Mouse (Mus musculus) CH12.LX (cell line): ENCODE measurements at regions not wholly inside any gene's neighbourhood (a gene's known extent, or its start where the extent isn't known, plus 50 kb on each side); places are given as distances from the start of the nearest gene placed in this dataset.

Source experiments
- DNase-seq: peaks from one replicate; pipeline ENCODE4 v3.0.0-alpha.2; 2013; ENCODE audit errors: extremely low read depth
- H3K27ac ChIP-seq: 2 replicates; pipeline ENCODE4 v1.5.1; 2012; ENCODE audit warnings: low read depth, mild to moderate bottlenecking, control low read depth, moderate library complexity; ENCODE audit not compliant: insufficient read depth
- H3K27me3 ChIP-seq: replicated peaks from 2 replicates; pipeline ENCODE3; 2012; ENCODE audit warnings: inconsistent platforms
- H3K36me3 ChIP-seq, 2 experiments: replicated peaks in 1 of 2; 2 replicates each; pipeline versions ENCODE3 to v1.6.1; 2012; ENCODE audit warnings: inconsistent platforms in 1 of 2, low read length in 1 of 2, mild to moderate bottlenecking in 1 of 2, mixed read lengths in 1 of 2, moderate library complexity in 1 of 2; ENCODE audit not compliant: control insufficient read depth in 1 of 2, insufficient read depth in 1 of 2
- H3K4me1 ChIP-seq, 2 experiments: 2 replicates each; pipeline ENCODE4 v1.6.1; 2012; ENCODE audit warnings: inconsistent platforms in 1 of 2, moderate library complexity in 1 of 2; ENCODE audit not compliant: insufficient read depth in 2 of 2, control insufficient read depth in 1 of 2
- H3K4me2 ChIP-seq: 2 replicates; pipeline ENCODE4 v1.6.1; 2012; ENCODE audit warnings: low read depth, mild to moderate bottlenecking, control low read depth; ENCODE audit not compliant: poor library complexity, insufficient read depth, severe bottlenecking
- H3K4me3 ChIP-seq, 3 experiments: fragments of 150-350 bp in 1 of 3; sonication (generic) in 1 of 3; replicated peaks in 1 of 3; 2 replicates each; pipeline versions ENCODE3 to v1.5.1; 2011 to 2012; ENCODE audit warnings: low read depth in 2 of 3, low read length in 2 of 3, mild to moderate bottlenecking in 2 of 3, moderate library complexity in 2 of 3, control low read depth in 1 of 3, improper control_type of control experiment in 1 of 3, inconsistent platforms in 1 of 3, mixed read lengths in 1 of 3; ENCODE audit not compliant: poor library complexity in 1 of 3
- H3K79me2 ChIP-seq: replicated peaks from 2 replicates; pipeline ENCODE4 v1.6.1; 2012; ENCODE audit warnings: mild to moderate bottlenecking, moderate library complexity; ENCODE audit not compliant: control insufficient read depth, poor library complexity, insufficient read depth, severe bottlenecking; ENCODE audit errors: extremely low read depth
- H3K9ac ChIP-seq: 2 replicates; pipeline ENCODE4 v1.6.1; 2012; ENCODE audit warnings: low read depth, mild to moderate bottlenecking, control low read depth, moderate library complexity; ENCODE audit not compliant: insufficient read depth
- H3K9me3 ChIP-seq: replicated peaks from 2 replicates; pipeline ENCODE3; 2012; ENCODE audit warnings: low read length, inconsistent platforms, mixed read lengths
- CTCF ChIP-seq, 2 experiments: IDR thresholded peaks in 1 of 2; conservative IDR thresholded peaks in 1 of 2; 2 replicates each; pipeline ENCODE4 v1.5.1; 2011 to 2012; ENCODE audit warnings: low read depth in 2 of 2, low read length in 2 of 2, improper control_type of control experiment in 1 of 2, inconsistent platforms in 1 of 2, mild to moderate bottlenecking in 1 of 2, moderate library complexity in 1 of 2
- E2F4 ChIP-seq: IDR thresholded peaks from 2 replicates; pipeline ENCODE4 v1.6.1; 2011; ENCODE audit warnings: low read depth, low read length, improper control_type of control experiment; ENCODE audit not compliant: insufficient replicate concordance
- ELF1 ChIP-seq: IDR thresholded peaks from 2 replicates; pipeline ENCODE4 v1.6.1; 2014; ENCODE audit warnings: low read depth, mild to moderate bottlenecking, inconsistent platforms, low read length, improper control_type of control experiment
- ETS1 ChIP-seq: conservative IDR thresholded peaks from 2 replicates; pipeline ENCODE4 v1.6.1; 2012; ENCODE audit warnings: low read depth, mild to moderate bottlenecking, inconsistent platforms, low read length, improper control_type of control experiment, moderate library complexity
- GABPA ChIP-seq: IDR thresholded peaks from 2 replicates; pipeline ENCODE4 v1.6.1; 2012; ENCODE audit warnings: low read depth, low read length, improper control_type of control experiment, inconsistent platforms; ENCODE audit not compliant: insufficient replicate concordance
- IRF4 ChIP-seq: IDR thresholded peaks from 2 replicates; pipeline ENCODE4 v1.6.1; 2014; ENCODE audit warnings: low read depth, mild to moderate bottlenecking, inconsistent platforms, low read length, improper control_type of control experiment
- JUN ChIP-seq: IDR thresholded peaks from 2 replicates; pipeline ENCODE4 v1.6.1; 2011; ENCODE audit warnings: low read depth, mild to moderate bottlenecking, low read length, improper control_type of control experiment, moderate library complexity; ENCODE audit not compliant: insufficient read depth
- JUND ChIP-seq: conservative IDR thresholded peaks from 2 replicates; pipeline ENCODE4 v1.6.1; 2011; ENCODE audit warnings: low read depth, low read length, improper control_type of control experiment
- KAT2A ChIP-seq: IDR thresholded peaks from 2 replicates; pipeline ENCODE4 v1.6.1; 2012; ENCODE audit warnings: low read length, improper control_type of control experiment, inconsistent platforms; ENCODE audit not compliant: insufficient replicate concordance
- MAFK ChIP-seq: IDR thresholded peaks from 2 replicates; pipeline ENCODE4 v1.6.1; 2011; ENCODE audit warnings: low read length, improper control_type of control experiment; ENCODE audit not compliant: insufficient replicate concordance
- MAX ChIP-seq: IDR thresholded peaks from 2 replicates; pipeline ENCODE4 v1.6.1; 2011; ENCODE audit warnings: low read length, improper control_type of control experiment
- MEF2A ChIP-seq: IDR thresholded peaks from 2 replicates; pipeline ENCODE4 v1.6.1; 2014; ENCODE audit warnings: low read depth, mild to moderate bottlenecking, inconsistent platforms, low read length, improper control_type of control experiment, borderline replicate concordance
- MYC ChIP-seq: IDR thresholded peaks from 2 replicates; pipeline ENCODE4 v1.6.1; 2011; ENCODE audit warnings: low read depth, mild to moderate bottlenecking, improper control_type of control experiment, low read length
- NELFE ChIP-seq: IDR thresholded peaks from 2 replicates; pipeline ENCODE4 v1.6.1; 2011; ENCODE audit warnings: low read depth, low read length, improper control_type of control experiment
- NRF1 ChIP-seq: IDR thresholded peaks from 2 replicates; pipeline ENCODE4 v1.6.1; 2014; ENCODE audit warnings: low read depth, mild to moderate bottlenecking, inconsistent platforms, low read length, improper control_type of control experiment, moderate library complexity
- POLR2A ChIP-seq: IDR thresholded peaks from 2 replicates; pipeline ENCODE4 v1.6.1; 2011; ENCODE audit warnings: low read depth, mild to moderate bottlenecking, improper control_type of control experiment, low read length
- RCOR1 ChIP-seq: conservative IDR thresholded peaks from 2 replicates; pipeline ENCODE4 v1.6.1; 2012; ENCODE audit warnings: low read depth, mild to moderate bottlenecking, inconsistent platforms, low read length, improper control_type of control experiment
- SIN3A ChIP-seq: IDR thresholded peaks from 2 replicates; pipeline ENCODE4 v1.6.1; 2012; ENCODE audit warnings: low read length, improper control_type of control experiment, inconsistent platforms
- SMC3 ChIP-seq: IDR thresholded peaks from 2 replicates; pipeline ENCODE4 v1.6.1; 2011; ENCODE audit warnings: low read depth, low read length, improper control_type of control experiment
- TBP ChIP-seq: conservative IDR thresholded peaks from 2 replicates; pipeline ENCODE4 v1.6.1; 2011; ENCODE audit warnings: low read depth, low read length, improper control_type of control experiment
- UBTF ChIP-seq: IDR thresholded peaks from 2 replicates; pipeline ENCODE4 v1.6.1; 2012; ENCODE audit warnings: low read depth, mild to moderate bottlenecking, inconsistent platforms, low read length, improper control_type of control experiment, moderate library complexity
- USF2 ChIP-seq: conservative IDR thresholded peaks from 2 replicates; pipeline ENCODE4 v1.6.1; 2011; ENCODE audit warnings: low read depth, low read length, improper control_type of control experiment
- ZC3H11A ChIP-seq: IDR thresholded peaks from 2 replicates; pipeline ENCODE4 v1.6.1; 2012; ENCODE audit warnings: low read depth, mild to moderate bottlenecking, inconsistent platforms, low read length, improper control_type of control experiment
- ZKSCAN1 ChIP-seq: IDR thresholded peaks from 2 replicates; pipeline ENCODE4 v1.6.1; 2012; ENCODE audit warnings: low read depth, inconsistent platforms, low read length, improper control_type of control experiment, borderline replicate concordance
- ZMIZ1 ChIP-seq: IDR thresholded peaks from 2 replicates; pipeline ENCODE4 v1.6.1; 2012; ENCODE audit warnings: low read depth, mild to moderate bottlenecking, inconsistent platforms, low read length, improper control_type of control experiment
- dilution Hi-C: fragments of 300-500 bp; cut with MboI; formaldehyde crosslinking; loops from 2 replicates; pipeline ENCODE4 v1.14.3; 2020; ENCODE audit warnings: low sequenced_read_pairs; ENCODE audit not compliant: extremely low pct_unique_long_range_greater_than_20kb, extremely low pct_ligation_motif_present
- in situ Hi-C: fragments of 300-500 bp; cut with MboI; formaldehyde crosslinking; loops from 3 replicates; pipeline ENCODE4 v1.14.3; 2019; ENCODE audit warnings: low sequenced_read_pairs, low pct_ligation_motif_present, low pct_unique_long_range_greater_than_20kb, mixed read lengths

DNA sequence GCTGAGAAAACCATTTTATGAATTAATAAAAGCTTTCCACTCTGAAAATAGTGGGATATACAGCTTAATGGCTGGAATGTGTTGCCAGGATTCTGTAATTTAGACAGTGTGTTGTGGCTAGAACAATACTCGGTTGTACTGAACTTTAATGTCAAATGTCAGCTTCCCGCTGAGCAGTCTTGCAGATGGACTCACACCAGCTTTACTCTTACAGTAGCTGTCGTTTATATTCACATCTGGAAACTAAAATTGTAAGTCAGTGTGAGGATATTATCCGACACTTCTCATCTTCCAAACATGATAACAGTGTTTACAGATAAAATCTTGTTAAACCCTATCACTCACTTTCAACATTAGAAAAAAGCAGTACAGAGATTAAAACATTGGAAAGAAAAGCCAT lies 328.3 kb upstream of the Gje1 start:
- Histone ChIP-seq H3K4me3 (no peak overlapping the region), H3K36me3 (no peaks in the 10 kb centered on the region), H3K27me3 (no peaks in the 10 kb centered on the region), H3K9ac (no peak overlapping the region), H3K4me2 (no peak overlapping the region), H3K9me3 (no peaks in the 10 kb centered on the region), H3K4me1 (no peaks in the 10 kb centered on the region), H3K27ac (no peak overlapping the region), H3K79me2 (no peaks in the 10 kb centered on the region)
- no peak for TF ChIP-seq MEF2A
- no peak for TF ChIP-seq IRF4
- TF ChIP-seq TBP, result no peak
- TF ChIP-seq CTCF (conservative IDR thresholded peaks at IDR 0.05 in 1 of 2, IDR thresholded peaks at IDR 0.05 in 1 of 2; ENCODE audit: low read depth in 2 of 2, low read length in 2 of 2), result no peak
- TF ChIP-seq RCOR1, result no peak
- no peak for TF ChIP-seq ZMIZ1
- TF ChIP-seq ELF1, result no peak
- no peak for TF ChIP-seq POLR2A
- TF ChIP-seq JUND, result no peak
- TF ChIP-seq KAT2A, result no peak
- TF ChIP-seq MAFK, result no peak
- no peak for TF ChIP-seq ZKSCAN1
- TF ChIP-seq NRF1, result no peak
- no peak for TF ChIP-seq GABPA
- no peak for TF ChIP-seq USF2
- no peak for TF ChIP-seq MAX
- TF ChIP-seq JUN, result no peak
- no peak for TF ChIP-seq NELFE
- TF ChIP-seq UBTF, result no peak
- dilution Hi-C loops, result no loop called here
- no peak for DNase-seq
- in situ Hi-C loops, result no loop called here

DNA sequence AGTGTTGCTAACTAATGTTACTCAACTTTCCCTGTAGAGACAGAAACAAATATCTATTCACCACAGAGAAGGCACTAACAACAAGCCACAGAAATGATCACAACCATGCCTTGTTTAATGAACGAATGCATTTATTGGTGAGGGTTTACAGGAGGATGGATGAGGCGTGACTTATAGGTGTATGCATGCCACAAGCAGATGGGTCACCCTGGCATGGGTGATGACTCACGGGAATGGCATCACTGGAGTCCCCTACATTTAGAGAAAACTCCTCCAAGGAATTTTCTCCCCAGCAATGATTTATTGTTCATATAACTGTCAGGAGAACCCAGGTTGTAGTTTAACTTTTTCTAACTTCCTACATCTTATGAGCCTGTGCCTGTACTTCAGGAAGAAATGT lies 319.6 kb upstream of the Gje1 start:
- no peak overlapping the region for H3K4me3 ChIP-seq
- in situ Hi-C loops (no loop called here), dilution Hi-C loops (no loop called here)
- H3K36me3 ChIP-seq, result no peaks in the 10 kb centered on the region
- TF ChIP-seq MYC, result no peak
- no peak for TF ChIP-seq E2F4
- TF ChIP-seq MEF2A, result no peak
- no peak for TF ChIP-seq GABPA
- no peak for TF ChIP-seq KAT2A
- no peak for TF ChIP-seq NRF1
- no peak for TF ChIP-seq CTCF (conservative IDR thresholded peaks at IDR 0.05 in 1 of 2, IDR thresholded peaks at IDR 0.05 in 1 of 2; ENCODE audit: low read depth in 2 of 2, low read length in 2 of 2)
- no peak for TF ChIP-seq SMC3
- TF ChIP-seq USF2, result no peak
- no peak for TF ChIP-seq ZC3H11A
- no peak for TF ChIP-seq SIN3A
- no peak for TF ChIP-seq ZKSCAN1
- no peak for TF ChIP-seq TBP
- no peak for TF ChIP-seq ELF1
- no peak for TF ChIP-seq ETS1
- no peak for TF ChIP-seq MAFK
- no peak for TF ChIP-seq IRF4
- H3K4me2 ChIP-seq, result no peak overlapping the region
- DNase-seq, result no peak
- H3K79me2 ChIP-seq, result no peaks in the 10 kb centered on the region
- H3K27me3 ChIP-seq, result no peaks in the 10 kb centered on the region
- H3K9me3 ChIP-seq, result no peaks in the 10 kb centered on the region
- H3K9ac ChIP-seq, result no peak overlapping the region
- H3K27ac ChIP-seq, result no peak overlapping the region
- no peaks in the 10 kb centered on the region for H3K4me1 ChIP-seq
